Mouse (Mus musculus) cerebellum, adult 11-12 months (tissue): ENCODE measurements around the gene Tinagl1.
A peak's percentile ranks its signal among the peaks of the same experiment; 100 is the strongest.

Source experiments
- DNase-seq: peaks from one replicate; pipeline ENCODE4 v3.0.0; 2022

Gene Tinagl1

GRCm38 (mm10) chr4:130177087-130177486 lies 2.2 kb upstream of the Tinagl1 start:
- no peak for DNase-seq

- DNase-seq, result no peak
These were observed 1.3 kb upstream of the Tinagl1 start for GRCm38 (mm10) chr4:130176156-130176720.

DNA sequence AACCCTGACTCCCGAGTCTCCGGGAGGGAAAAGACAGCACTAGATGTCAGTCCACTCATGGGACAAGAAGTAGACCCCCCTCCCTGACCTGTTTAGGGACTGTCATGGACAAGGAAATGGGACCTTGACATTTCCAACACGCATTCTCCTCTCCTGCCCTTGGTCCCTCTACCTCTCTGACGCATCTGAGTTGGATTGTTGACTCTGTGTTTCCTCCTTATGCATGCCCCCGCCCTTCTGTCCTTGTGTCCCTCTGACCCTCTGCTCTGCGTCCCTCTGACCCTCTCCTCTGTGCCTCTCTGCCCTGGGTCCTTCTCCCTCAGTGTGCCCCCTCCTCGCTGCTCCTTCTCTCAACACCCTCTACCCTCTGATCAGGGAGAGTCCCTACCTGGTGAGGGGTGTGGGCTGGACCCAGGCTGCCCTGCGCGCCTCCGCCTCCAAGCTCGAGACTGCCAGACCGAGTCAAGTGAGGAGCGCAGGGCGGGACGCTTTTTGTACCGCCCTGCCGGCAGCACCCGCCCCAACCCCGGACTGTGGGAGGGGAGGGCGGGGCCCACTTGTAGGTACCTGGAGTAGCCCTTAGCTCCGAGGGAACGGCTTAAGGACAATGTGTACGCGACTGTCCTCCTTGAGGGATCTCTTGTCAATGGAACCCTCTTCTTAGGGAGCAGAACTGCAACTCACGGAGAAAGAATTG lies 439 bp downstream of the Tinagl1 start:
- DNase-seq, result no peak

DNA sequence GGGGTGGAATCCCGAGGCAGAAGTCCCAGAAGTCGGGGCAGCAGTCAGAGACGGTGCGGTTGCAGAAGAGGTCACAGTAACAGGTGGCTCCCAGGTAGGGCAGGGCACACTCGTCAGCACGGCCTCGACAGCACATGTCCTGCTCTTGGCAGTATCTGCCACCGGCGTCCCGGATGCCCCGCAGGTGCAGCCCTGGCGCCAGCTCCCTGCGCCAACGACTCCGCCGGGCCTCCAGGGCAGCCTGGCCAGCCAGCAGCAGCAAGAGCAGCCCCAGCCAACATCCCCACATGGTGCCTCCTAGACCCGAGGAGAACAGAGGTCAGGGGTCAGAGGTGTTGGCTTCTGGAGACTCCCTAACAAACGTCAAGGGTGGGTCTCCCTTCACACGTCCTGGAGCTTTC lies 1.0 kb downstream of the Tinagl1 start:
- peak; percentile 28 for DNase-seq

GRCm38 (mm10) chr4:130173060-130173822 lies 1.7 kb downstream of the Tinagl1 start:
- no peak for DNase-seq

GRCm38 (mm10) chr4:130171951-130172765 lies 2.8 kb downstream of the Tinagl1 start:
- DNase-seq, result no peak

DNA sequence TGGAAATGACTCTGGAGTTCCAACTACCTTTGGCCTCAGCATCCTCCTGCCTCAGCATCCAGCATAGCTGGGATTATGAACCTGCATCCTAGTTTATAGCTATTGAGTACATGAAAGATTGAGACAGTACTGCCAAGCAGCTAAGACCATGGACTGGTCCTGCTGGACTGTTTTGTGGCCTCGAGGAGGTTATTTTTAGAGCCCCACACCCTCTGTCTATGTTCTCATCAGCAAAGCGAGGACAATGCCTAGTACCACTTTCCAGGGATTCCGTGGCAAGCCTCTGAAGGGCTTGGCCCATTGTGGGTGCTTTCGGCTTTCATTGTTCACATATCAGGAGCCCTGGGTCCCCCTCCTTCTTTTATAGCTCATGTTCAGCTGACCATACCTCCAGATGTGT lies 4.6 kb downstream of the Tinagl1 start:
- DNase-seq, result no peak

DNA sequence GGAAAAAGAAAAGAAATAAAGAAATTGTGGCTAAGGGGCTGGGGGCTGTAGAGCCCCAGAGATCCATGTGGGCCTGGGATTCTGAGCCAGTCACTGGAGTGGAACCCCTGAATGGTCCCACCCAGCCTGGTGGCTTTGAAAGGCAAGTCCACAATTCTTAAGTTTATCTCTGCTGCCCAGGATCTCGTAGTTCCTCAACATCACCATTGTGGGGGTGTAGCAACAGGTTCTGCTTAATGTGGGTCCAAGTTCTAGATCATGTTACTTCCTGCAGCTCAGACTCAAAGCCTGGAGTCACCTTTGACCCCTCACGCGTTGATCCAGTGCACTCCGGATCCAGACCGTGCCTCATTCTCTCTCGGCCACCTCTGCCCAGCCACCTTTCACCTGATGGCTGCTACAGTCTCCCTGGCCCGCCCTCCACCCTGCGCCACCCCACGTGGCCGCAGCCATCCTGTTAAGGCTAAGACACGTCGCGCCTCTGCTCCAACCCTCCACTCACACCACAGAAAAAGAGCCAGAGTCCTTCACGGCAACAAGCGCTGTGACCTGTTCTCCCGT lies 5.4 kb downstream of the Tinagl1 start:
- no peak for DNase-seq

DNA sequence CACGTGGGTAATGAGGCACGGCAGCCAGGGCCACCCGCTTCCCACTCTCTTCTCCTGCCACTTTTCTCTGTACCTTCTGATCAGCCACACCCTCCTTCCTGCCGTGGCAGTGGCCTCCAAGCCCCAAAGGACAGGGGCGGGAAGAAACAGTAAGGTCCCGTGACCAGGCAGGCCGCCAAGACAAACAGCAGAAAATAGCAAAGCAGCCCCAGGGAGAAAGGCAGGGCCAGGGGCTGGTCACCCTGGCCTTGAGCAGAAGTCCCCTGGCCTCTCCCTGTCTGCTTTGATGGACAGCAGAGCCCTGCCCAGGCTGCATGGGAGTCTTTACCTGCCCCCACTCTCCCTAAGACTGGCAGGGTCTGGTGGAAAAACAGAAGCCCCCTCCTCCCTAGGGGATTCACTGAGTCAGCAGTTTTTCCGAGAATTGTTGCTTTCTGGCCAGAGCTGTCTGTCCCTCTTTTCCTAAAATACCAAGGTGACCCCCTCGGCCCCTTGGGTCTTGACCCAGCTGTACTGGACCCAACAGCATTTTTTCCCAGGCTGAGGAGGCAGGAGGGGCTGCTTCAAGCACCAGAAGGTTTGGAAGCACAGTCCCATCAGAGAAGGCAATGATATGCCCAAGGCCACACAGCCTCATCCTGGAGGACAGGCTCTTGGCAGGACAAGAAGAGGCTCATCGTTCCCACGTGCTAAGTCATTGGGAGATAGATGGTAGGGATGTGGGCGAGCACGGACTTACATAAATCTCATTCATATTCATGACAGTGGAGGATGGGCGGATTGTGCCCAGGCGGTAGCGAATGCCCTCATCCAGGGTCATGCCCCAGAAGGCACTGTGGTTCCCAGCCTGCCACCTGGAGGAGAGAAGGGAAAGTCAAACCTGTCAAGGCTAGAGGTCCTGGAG lies 6.4 kb downstream of the Tinagl1 start:
- DNase-seq, result no peak

- no peak for DNase-seq
These were observed 7.1 kb downstream of the Tinagl1 start for GRCm38 (mm10) chr4:130167814-130168213.

DNA sequence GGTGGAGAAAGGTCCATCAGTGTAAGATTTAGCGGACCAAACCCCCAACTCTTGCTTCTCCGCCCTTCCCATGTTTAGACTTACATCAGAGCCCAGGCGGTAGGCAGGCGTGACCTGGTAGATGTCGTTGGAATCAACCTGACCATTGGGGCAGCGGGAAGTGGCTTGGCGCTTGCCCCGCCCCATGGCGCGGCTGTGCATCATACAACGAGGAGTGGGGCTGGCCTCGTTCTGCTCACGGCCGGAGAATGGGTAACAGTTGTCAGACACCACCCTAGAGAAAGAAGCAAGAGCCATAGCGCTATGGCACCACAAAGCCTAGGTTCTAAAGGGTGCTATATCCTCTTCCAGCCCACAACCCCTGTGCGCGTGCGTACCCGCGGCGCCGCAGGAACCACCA lies 7.6 kb downstream of the Tinagl1 start:
- no peak for DNase-seq

DNA sequence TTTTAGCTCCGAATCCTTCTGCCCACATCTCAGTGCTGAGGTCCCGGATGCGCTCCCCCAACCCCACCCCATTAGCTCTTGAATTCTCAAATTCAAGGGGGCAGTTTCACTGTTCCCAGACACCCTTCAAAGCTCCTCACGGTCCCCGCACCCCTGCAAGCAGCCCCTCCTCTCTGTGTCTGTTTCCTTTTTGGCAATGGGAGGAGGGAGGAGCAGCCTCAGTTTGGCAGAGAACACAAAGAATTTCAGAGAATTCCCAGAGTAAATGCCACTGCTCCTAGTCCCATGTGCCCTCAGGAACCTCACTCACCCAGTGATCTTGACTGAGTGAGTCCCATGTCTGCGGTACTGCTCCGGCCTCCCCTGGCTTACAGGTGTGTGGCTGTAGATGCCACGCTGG lies 8.3 kb downstream of the Tinagl1 start:
- no peak for DNase-seq

DNA sequence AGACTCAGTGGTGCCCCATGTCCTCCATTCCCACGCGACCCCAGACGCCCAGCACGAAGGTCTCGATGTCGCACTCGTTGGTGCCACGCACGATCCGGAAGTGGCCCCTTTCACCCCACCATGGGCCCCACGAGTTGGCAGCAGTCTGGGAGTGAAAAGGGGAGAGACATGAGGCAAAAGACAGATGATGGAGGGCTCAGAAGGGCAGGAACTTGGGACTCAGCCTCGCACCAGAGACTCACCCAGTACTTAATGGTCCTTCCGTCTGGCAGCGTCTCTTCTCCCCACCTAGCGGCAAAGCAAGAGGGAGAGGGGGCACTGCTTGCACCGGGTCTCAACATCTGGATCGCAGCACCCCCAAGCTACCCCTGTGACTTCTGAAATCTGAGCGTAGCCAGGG lies 8.9 kb downstream of the Tinagl1 start:
- no peak for DNase-seq

- no peak for DNase-seq
These were observed 10.8 kb downstream of the Tinagl1 start for GRCm38 (mm10) chr4:130164121-130164520.

DNA sequence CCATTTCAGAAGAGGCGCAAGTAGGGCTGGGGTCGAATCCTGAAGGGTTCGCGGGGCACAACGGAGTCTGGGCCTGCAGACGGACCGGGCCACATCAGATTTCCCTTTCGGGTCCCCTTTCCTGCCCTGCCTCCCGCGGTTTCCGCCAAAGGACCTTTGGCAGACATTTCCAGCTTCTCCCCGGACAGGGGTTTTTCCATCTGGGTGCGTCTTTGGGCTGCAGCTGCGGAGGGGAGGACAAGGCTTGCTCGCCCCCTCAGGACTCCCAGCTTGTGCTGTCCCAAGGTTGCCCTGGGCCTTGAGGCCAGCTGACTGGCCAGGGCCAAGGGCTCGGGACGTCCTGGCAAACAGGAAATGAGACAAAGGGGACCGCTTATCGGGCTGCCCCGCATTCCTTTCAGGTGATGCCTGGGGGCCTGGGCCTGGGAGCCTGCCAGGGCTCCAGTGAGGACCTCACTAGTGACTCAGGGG lies 11.5 kb downstream of the Tinagl1 start:
- DNase-seq, result no peak

DNA sequence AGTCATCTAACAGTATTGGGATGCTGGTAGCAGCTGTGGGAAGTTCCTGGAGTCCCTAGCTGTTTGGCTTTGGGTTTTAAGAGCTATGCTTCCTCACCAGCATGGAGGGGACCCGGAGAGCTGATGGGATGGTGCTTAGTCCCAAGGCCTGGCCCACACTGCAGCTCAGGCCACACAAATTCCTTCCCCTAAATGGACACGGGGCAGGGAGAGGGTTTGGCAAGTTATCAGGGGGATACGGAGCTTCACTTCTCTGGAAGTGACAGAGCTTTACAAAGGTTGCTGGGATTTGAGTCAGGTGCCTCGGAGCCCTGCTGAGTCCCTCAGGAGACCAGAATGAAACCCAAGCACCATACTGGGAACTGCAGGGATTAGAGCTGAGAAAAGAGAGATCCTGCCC lies 13.6 kb downstream of the Tinagl1 start:
- no peak for DNase-seq

DNA sequence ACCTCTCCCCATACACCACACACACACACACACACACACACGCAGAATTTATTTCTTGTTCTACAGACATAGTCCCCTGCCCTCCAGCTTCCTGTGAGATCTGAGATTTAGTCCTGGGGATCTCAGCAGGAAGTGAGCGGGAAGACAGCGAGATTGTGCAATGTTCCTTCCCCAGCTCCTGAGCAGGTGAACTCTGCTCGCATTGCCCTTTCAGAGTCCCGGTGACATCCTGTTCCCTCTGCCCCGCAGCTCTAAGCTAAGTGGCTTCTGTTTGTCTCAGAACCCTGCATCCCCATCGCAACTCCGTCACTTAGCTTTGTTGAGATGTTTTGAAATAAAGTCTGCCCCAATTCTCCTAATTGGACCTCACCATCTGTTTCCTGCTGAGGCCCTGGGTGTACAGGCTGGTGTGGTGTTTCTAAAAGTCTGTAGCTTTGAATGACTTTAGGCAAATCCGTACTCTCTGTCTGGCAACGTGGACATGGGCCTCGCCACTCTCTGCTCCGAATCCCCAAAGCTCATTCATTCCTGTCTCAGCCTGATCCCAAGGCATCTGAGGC lies 18.0 kb downstream of the Tinagl1 start:
- DNase-seq, result no peak

- DNase-seq, result no peak
These were observed 20.7 kb downstream of the Tinagl1 start for GRCm38 (mm10) chr4:130154250-130154649.

- DNase-seq, result no peak
These were observed 26.5 kb downstream of the Tinagl1 start for GRCm38 (mm10) chr4:130148405-130148804.

DNA sequence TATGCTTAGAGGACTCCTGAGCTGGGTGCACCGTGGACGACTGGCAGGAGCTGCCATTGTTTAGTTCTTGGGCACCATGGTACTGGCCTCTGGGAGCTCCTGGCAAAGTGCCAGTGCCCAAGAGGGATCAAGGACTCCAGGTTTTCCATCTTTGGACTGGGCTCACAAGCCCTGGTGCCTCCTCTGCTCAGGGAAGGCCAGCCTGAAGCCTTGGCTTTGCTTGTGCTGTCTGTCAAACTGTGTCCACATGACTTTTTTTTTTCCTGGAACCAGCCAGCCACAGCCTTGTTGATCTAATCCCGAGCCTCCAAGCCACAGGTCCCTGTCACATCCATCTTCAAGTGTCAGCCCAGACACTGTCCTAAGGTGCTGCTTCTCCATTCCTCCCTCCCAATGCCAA lies 33.1 kb downstream of the Tinagl1 start:
- DNase-seq, result no peak

DNA sequence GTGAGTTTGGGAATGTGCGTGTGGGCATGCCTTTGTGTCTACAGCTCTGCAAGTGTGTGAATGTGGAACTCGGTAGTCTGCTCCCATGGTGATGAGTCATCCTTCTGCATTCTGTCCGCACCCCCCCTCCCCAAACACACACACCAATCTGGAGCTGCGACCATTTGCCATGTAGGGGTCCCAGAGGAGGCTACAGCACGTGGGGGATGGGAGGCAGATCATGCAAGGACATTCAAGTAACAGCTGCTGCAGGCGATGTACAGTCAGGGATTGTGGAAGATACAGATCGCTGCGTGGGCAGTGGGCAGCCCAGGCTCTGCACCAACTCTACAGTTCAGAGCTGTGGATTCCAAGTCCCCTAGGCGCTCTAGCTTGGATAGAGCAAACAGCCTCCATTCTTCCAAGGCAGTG lies 33.9 kb downstream of the Tinagl1 start:
- no peak for DNase-seq

- DNase-seq, result no peak
These were observed 35.8 kb downstream of the Tinagl1 start, which contains the start of gene Hcrtr1 for GRCm38 (mm10) chr4:130139214-130139492. Gene Hcrtr1 (minus strand): TSS chr4:130139359.
